Comparison of ENCODE assay signal across 8 mouse cellular contexts in genomic region chr6:125145001-125145400, GRCm38 (mm10). TPM values are rescaled to one million over a fixed set of nuclear protein-coding genes. Genes with fewer than 3 reads are reported as not detected.
DNase-seq lines count a peak whose midpoint lies in the region; ATAC-seq lines count a peak whose summit lies in the region.

TSS of gene Iffo1 (plus strand) at chr6:125145241.

- H3K9ac ChIP-seq in lung, embryonic 16.5 days (ENCODE audit: low read length) = peak within 1 kb of the TSS; percentile 79

- WGBS in lung, embryonic 16.5 days = 2% methylated on average over 16 of the region's 16 CpGs

- H3K4me1 ChIP-seq in lung, embryonic 16.5 days (replicated peaks; ENCODE audit: control insufficient read depth, insufficient read depth, low read length) = peaks cover 31% of the 10 kb centered on the region

- H3K9me3 ChIP-seq in lung, embryonic 16.5 days (ENCODE audit: control insufficient read depth, low read length) = no peaks in the 10 kb centered on the region

- peak within 1 kb of the TSS; percentile 69 for H3K4me3 ChIP-seq in lung, embryonic 16.5 days (ENCODE audit: low read length)

- peak; percentile 93 for DNase-seq in NIH3T3 (ENCODE audit: low read depth)
- DNase-seq in cerebellum, adult 9-10 months = peak; percentile 97
- DNase-seq in layer of hippocampus, adult 9-11 months = peak; percentile 96
- DNase-seq in ovary, postnatal 10 days (ENCODE audit: low spot score) = peak; percentile 76
- peak; percentile 87 for DNase-seq in thymus, postnatal 0 days (ENCODE audit: low spot score)

- H3K27me3 ChIP-seq in lung, embryonic 16.5 days (ENCODE audit: control insufficient read depth, insufficient read depth, low read depth, low read length) = no peaks in the 10 kb centered on the region

- peaks cover 24% of the 10 kb centered on the region for H3K36me3 ChIP-seq in lung, embryonic 16.5 days (ENCODE audit: control insufficient read depth, insufficient read depth, low read length)

- peak within 1 kb of the TSS; percentile 84 for H3K4me2 ChIP-seq in lung, embryonic 16.5 days (ENCODE audit: low read depth, low read length)

- ATAC-seq in frontal cortex, adult (ENCODE audit: low TSS enrichment) = peak; percentile 64
- ATAC-seq in hematopoietic stem cell, adult 5-6 weeks (replicated peaks in 1 of 2; ENCODE audit: insufficient read depth in 1 of 2, low FRiP score in 2 of 2, low TSS enrichment in 1 of 2, low read depth in 1 of 2, poor library complexity in 2 of 2, severe bottlenecking in 2 of 2) = peak; percentile 88 to 93
- peak; percentile 93 for ATAC-seq in lung, embryonic 16.5 days (ENCODE audit: low read depth)

- peak within 1 kb of the TSS; percentile 78 for H3K27ac ChIP-seq in lung, embryonic 16.5 days (ENCODE audit: low read length)

RNA-seq across cellular contexts. Expression of gene Iffo1, which starts in this region (rescaled TPM):
- total RNA-seq in hematopoietic stem cell, adult 5-6 weeks (2017) = 13.3 and 14.2 TPM in 2 replicates
- 5.5 and 7.2 TPM in 2 replicates for polyA plus RNA-seq in lung, embryonic 16.5 days (2015; fragmentation: Nextera tagmentation; extraction: Ambion mirVana)
- polyA plus RNA-seq in thymus, postnatal 0 days (2015; fragmentation: Nextera tagmentation; extraction: Ambion mirVana) = 13.8 and 19.0 TPM in 2 replicates

Comparison
In these comparisons a context has a peak if more than half of its experiments do, and no peak if none do; other contexts are left out.
1. Peak in every context shown above with its lines: DNase-seq, ATAC-seq, H3K4me3 ChIP-seq and H3K27ac ChIP-seq.